Mouse (Mus musculus): Measurements from ENCODE around the gene En2. TPM values are rescaled to one million over a fixed set of nuclear protein-coding genes. Genes with fewer than 3 reads are reported as not detected.

Gene En2
- polyA plus RNA-seq, 1 experiment = 0.46 TPM

GRCm38 (mm10) chr5:28128851-28129250, 36.6 kb upstream of the En2 start:
- Histone ChIP-seq H3K27ac (ENCODE audit: insufficient read depth, low read length) (no peak overlapping the region), H3K4me1 (ENCODE audit: control insufficient read depth, insufficient read depth, low read length) (no peaks in the 10 kb centered on the region), H3K4me3 (ENCODE audit: insufficient read depth, low read length) (no peak overlapping the region)
- TF ChIP-seq POLR2A (IDR thresholded peaks at IDR 0.05; ENCODE audit: extremely low read depth, insufficient read depth, low read length) = no peak
- TF ChIP-seq CTCF (IDR thresholded peaks at IDR 0.05; ENCODE audit: extremely low read depth, insufficient read depth, low read length) = no peak

- Histone ChIP-seq H3K4me1 (ENCODE audit: control insufficient read depth, insufficient read depth, low read length) (no peaks in the 10 kb centered on the region), H3K27ac (ENCODE audit: insufficient read depth, low read length) (no peak overlapping the region), H3K4me3 (ENCODE audit: insufficient read depth, low read length) (no peak overlapping the region)
- no peak for TF ChIP-seq POLR2A (IDR thresholded peaks at IDR 0.05; ENCODE audit: extremely low read depth, insufficient read depth, low read length)
- TF ChIP-seq CTCF (IDR thresholded peaks at IDR 0.05; ENCODE audit: extremely low read depth, insufficient read depth, low read length) = no peak
Measured at GRCm38 (mm10) chr5:28132231-28132630, 33.3 kb upstream of the En2 start.

- TF ChIP-seq POLR2A (IDR thresholded peaks at IDR 0.05; ENCODE audit: extremely low read depth, insufficient read depth, low read length) (no peak), CTCF (IDR thresholded peaks at IDR 0.05; ENCODE audit: extremely low read depth, insufficient read depth, low read length) (no peak)
- Histone ChIP-seq H3K4me3 (ENCODE audit: insufficient read depth, low read length) (no peak overlapping the region), H3K4me1 (ENCODE audit: control insufficient read depth, insufficient read depth, low read length) (no peaks in the 10 kb centered on the region), H3K27ac (ENCODE audit: insufficient read depth, low read length) (no peak overlapping the region)
Measured at GRCm38 (mm10) chr5:28136438-28136837, 29.1 kb upstream of the En2 start.

GRCm38 (mm10) chr5:28144555-28144954, 20.9 kb upstream of the En2 start:
- Histone ChIP-seq H3K4me3 (ENCODE audit: insufficient read depth, low read length) (no peak overlapping the region), H3K4me1 (ENCODE audit: control insufficient read depth, insufficient read depth, low read length) (no peaks in the 10 kb centered on the region), H3K27ac (ENCODE audit: insufficient read depth, low read length) (no peak overlapping the region)
- no peak for TF ChIP-seq CTCF (IDR thresholded peaks at IDR 0.05; ENCODE audit: extremely low read depth, insufficient read depth, low read length)
- no peak for TF ChIP-seq POLR2A (IDR thresholded peaks at IDR 0.05; ENCODE audit: extremely low read depth, insufficient read depth, low read length)

- no peak overlapping the region for H3K27ac ChIP-seq (ENCODE audit: insufficient read depth, low read length)
- TF ChIP-seq POLR2A (IDR thresholded peaks at IDR 0.05; ENCODE audit: extremely low read depth, insufficient read depth, low read length) (no peak), CTCF (IDR thresholded peaks at IDR 0.05; ENCODE audit: extremely low read depth, insufficient read depth, low read length) (no peak)
Measured at GRCm38 (mm10) chr5:28146018-28146417, 19.5 kb upstream of the En2 start.

GRCm38 (mm10) chr5:28148473-28148872, 17.0 kb upstream of the En2 start:
- TF ChIP-seq POLR2A (IDR thresholded peaks at IDR 0.05; ENCODE audit: extremely low read depth, insufficient read depth, low read length) (no peak), CTCF (IDR thresholded peaks at IDR 0.05; ENCODE audit: extremely low read depth, insufficient read depth, low read length) (no peak)
- Histone ChIP-seq H3K4me3 (ENCODE audit: insufficient read depth, low read length) (no peak overlapping the region), H3K27ac (ENCODE audit: insufficient read depth, low read length) (no peak overlapping the region), H3K4me1 (ENCODE audit: control insufficient read depth, insufficient read depth, low read length) (no peaks in the 10 kb centered on the region)

More at GRCm38 (mm10) chr5:28146018-28146417, 19.5 kb upstream of the En2 start:
- H3K4me1 ChIP-seq (ENCODE audit: control insufficient read depth, insufficient read depth, low read length) = no peaks in the 10 kb centered on the region
- no peak overlapping the region for H3K4me3 ChIP-seq (ENCODE audit: insufficient read depth, low read length)

- Histone ChIP-seq H3K4me3 (ENCODE audit: insufficient read depth, low read length) (no peak overlapping the region), H3K27ac (ENCODE audit: insufficient read depth, low read length) (no peak overlapping the region), H3K4me1 (ENCODE audit: control insufficient read depth, insufficient read depth, low read length) (no peaks in the 10 kb centered on the region)
- TF ChIP-seq POLR2A (IDR thresholded peaks at IDR 0.05; ENCODE audit: extremely low read depth, insufficient read depth, low read length) = no peak
Measured at GRCm38 (mm10) chr5:28149436-28149835, 16.1 kb upstream of the En2 start.

- Histone ChIP-seq H3K27ac (ENCODE audit: insufficient read depth, low read length) (no peak overlapping the region), H3K4me3 (ENCODE audit: insufficient read depth, low read length) (no peak overlapping the region), H3K4me1 (ENCODE audit: control insufficient read depth, insufficient read depth, low read length) (no peaks in the 10 kb centered on the region)
- no peak for TF ChIP-seq CTCF (IDR thresholded peaks at IDR 0.05; ENCODE audit: extremely low read depth, insufficient read depth, low read length)
- TF ChIP-seq POLR2A (IDR thresholded peaks at IDR 0.05; ENCODE audit: extremely low read depth, insufficient read depth, low read length) = no peak
Measured at GRCm38 (mm10) chr5:28157044-28157730, 8.3 kb upstream of the En2 start.

GRCm38 (mm10) chr5:28157781-28158180, 7.7 kb upstream of the En2 start:
- no peak for TF ChIP-seq CTCF (IDR thresholded peaks at IDR 0.05; ENCODE audit: extremely low read depth, insufficient read depth, low read length)
- no peak for TF ChIP-seq POLR2A (IDR thresholded peaks at IDR 0.05; ENCODE audit: extremely low read depth, insufficient read depth, low read length)
- no peaks in the 10 kb centered on the region for H3K4me1 ChIP-seq (ENCODE audit: control insufficient read depth, insufficient read depth, low read length)
- H3K27ac ChIP-seq (ENCODE audit: insufficient read depth, low read length) = no peak overlapping the region
- no peak overlapping the region for H3K4me3 ChIP-seq (ENCODE audit: insufficient read depth, low read length)

GRCm38 (mm10) chr5:28158308-28159071, 7.0 kb upstream of the En2 start:
- no peak for TF ChIP-seq POLR2A (IDR thresholded peaks at IDR 0.05; ENCODE audit: extremely low read depth, insufficient read depth, low read length)
- no peak for TF ChIP-seq CTCF (IDR thresholded peaks at IDR 0.05; ENCODE audit: extremely low read depth, insufficient read depth, low read length)
- H3K4me3 ChIP-seq (ENCODE audit: insufficient read depth, low read length) = no peak overlapping the region
- H3K4me1 ChIP-seq (ENCODE audit: control insufficient read depth, insufficient read depth, low read length) = no peaks in the 10 kb centered on the region
- H3K27ac ChIP-seq (ENCODE audit: insufficient read depth, low read length) = no peak overlapping the region

Measured in cortical plate, adult 2 months (tissue).